Mouse (Mus musculus) lung, embryonic 16.5 days (tissue): ENCODE measurements around the gene Ermp1. TPM values are rescaled to one million over a fixed set of nuclear protein-coding genes. Genes with fewer than 3 reads are reported as not detected.

Experiments
- ATAC-seq: fragments of 200-750 bp; cut with Nextera tagmentation; 2 replicates; pipeline ENCODE4 v1.8.0; 2017; ENCODE audit warnings: low read depth, mild to moderate bottlenecking, moderate library complexity
- H3K27ac ChIP-seq: fragments of 300-500 bp; sonication (generic); 2 replicates; pipeline ENCODE4 v1.5.1; 2014; ENCODE audit warnings: mild to moderate bottlenecking, control low read depth, low read length
- H3K27me3 ChIP-seq: fragments of 300-500 bp; sonication (generic); 2 replicates; pipeline ENCODE4 v1.6.1; 2014; ENCODE audit warnings: low read depth, low read length, mixed read lengths; ENCODE audit not compliant: control insufficient read depth, insufficient read depth
- H3K36me3 ChIP-seq: fragments of 300-500 bp; sonication (generic); 2 replicates; pipeline ENCODE4 v1.6.1; 2014; ENCODE audit warnings: low read length; ENCODE audit not compliant: control insufficient read depth, insufficient read depth
- H3K4me1 ChIP-seq: fragments of 300-500 bp; sonication (generic); replicated peaks from 2 replicates; pipeline ENCODE4 v1.6.1; 2014; ENCODE audit warnings: low read length, mixed read lengths; ENCODE audit not compliant: control insufficient read depth, insufficient read depth
- H3K4me2 ChIP-seq: fragments of 300-500 bp; sonication (generic); 2 replicates; pipeline ENCODE4 v1.6.1; 2014; ENCODE audit warnings: low read depth, low read length, control low read depth
- H3K4me3 ChIP-seq: fragments of 300-500 bp; sonication (generic); 2 replicates; pipeline ENCODE4 v1.5.1; 2014; ENCODE audit warnings: mild to moderate bottlenecking, low read length, control low read depth
- H3K9ac ChIP-seq: fragments of 300-500 bp; sonication (generic); 2 replicates; pipeline ENCODE4 v1.6.1; 2014; ENCODE audit warnings: low read length, control low read depth
- H3K9me3 ChIP-seq: fragments of 300-500 bp; sonication (generic); 2 replicates; pipeline ENCODE4 v1.6.1; 2016; ENCODE audit warnings: low read length; ENCODE audit not compliant: control insufficient read depth
- WGBS: fragments of 180-500 bp; shearing (Covaris S2); extraction: QIAGEN DNeasy Blood & Tissue Kit; methylation state at CpG from one replicate; pipeline ENCODE4 v1.1.7; 2014; 5-methylcytosine and 5-hydroxymethylcytosine counted together
- polyA plus RNA-seq: library from polyadenylated mRNA; unstranded; fragments of >200 nt; fragmentation: Nextera tagmentation; extraction: Ambion mirVana; gene quantifications from 2 replicates; pipeline ENCODE4 v1.2.1, GENCODE M21; 2015

Gene Ermp1
- polyA plus RNA-seq, 1 experiment from 2014 or later: 6.2 TPM

GRCm38 (mm10) chr19:29676479-29677193, 28.4 kb upstream of the Ermp1 start:
- H3K27me3 ChIP-seq: peaks cover 67% of the 10 kb centered on the region
- no peak overlapping the region for H3K27ac ChIP-seq
- no peak overlapping the region for H3K4me3 ChIP-seq
- no peak for ATAC-seq
- no peak overlapping the region for H3K9ac ChIP-seq
- H3K4me2 ChIP-seq: no peak overlapping the region
- H3K4me1 ChIP-seq: no peaks in the 10 kb centered on the region
- H3K36me3 ChIP-seq: no peaks in the 10 kb centered on the region
- WGBS: 82% methylated on average over 10 of the region's 10 CpGs
- H3K9me3 ChIP-seq: no peaks in the 10 kb centered on the region

- Histone ChIP-seq H3K9ac (no peak overlapping the region), H3K4me1 (no peaks in the 10 kb centered on the region), H3K9me3 (no peaks in the 10 kb centered on the region), H3K4me3 (no peak overlapping the region), H3K36me3 (no peaks in the 10 kb centered on the region), H3K27me3 (peaks cover 67% of the 10 kb centered on the region), H3K4me2 (no peak overlapping the region), H3K27ac (no peak overlapping the region)
- 43% methylated on average over 9 of the region's 9 CpGs for WGBS
- ATAC-seq: no peak
Observed at GRCm38 (mm10) chr19:29675562-29676078, 27.4 kb upstream of the Ermp1 start.

GRCm38 (mm10) chr19:29674946-29675345, 26.7 kb upstream of the Ermp1 start:
- 89% methylated on average over 7 of the region's 7 CpGs for WGBS
- peaks cover 67% of the 10 kb centered on the region for H3K27me3 ChIP-seq

GRCm38 (mm10) chr19:29672660-29673059, 24.4 kb upstream of the Ermp1 start:
- Histone ChIP-seq H3K27me3 (peaks cover 61% of the 10 kb centered on the region), H3K36me3 (no peaks in the 10 kb centered on the region), H3K4me3 (no peak overlapping the region), H3K27ac (no peak overlapping the region), H3K4me2 (no peak overlapping the region), H3K4me1 (no peaks in the 10 kb centered on the region), H3K9me3 (no peaks in the 10 kb centered on the region), H3K9ac (no peak overlapping the region)
- ATAC-seq: no peak
- WGBS: 89% methylated on average over 13 of the region's 13 CpGs

More at GRCm38 (mm10) chr19:29674946-29675345, 26.7 kb upstream of the Ermp1 start:
- Histone ChIP-seq H3K9me3 (no peaks in the 10 kb centered on the region), H3K36me3 (no peaks in the 10 kb centered on the region), H3K27ac (no peak overlapping the region), H3K4me1 (no peaks in the 10 kb centered on the region), H3K9ac (no peak overlapping the region), H3K4me2 (no peak overlapping the region), H3K4me3 (no peak overlapping the region)
- ATAC-seq: no peak

- H3K9ac ChIP-seq: no peak overlapping the region
- no peak overlapping the region for H3K27ac ChIP-seq
- H3K4me2 ChIP-seq: no peak overlapping the region
- peaks cover 63% of the 10 kb centered on the region for H3K27me3 ChIP-seq
- no peaks in the 10 kb centered on the region for H3K9me3 ChIP-seq
- H3K4me3 ChIP-seq: no peak overlapping the region
- no peak for ATAC-seq
- no peaks in the 10 kb centered on the region for H3K4me1 ChIP-seq
- 85% methylated on average over 2 of the region's 2 CpGs for WGBS
- H3K36me3 ChIP-seq: no peaks in the 10 kb centered on the region
Observed at GRCm38 (mm10) chr19:29671160-29671559, 22.9 kb upstream of the Ermp1 start.

GRCm38 (mm10) chr19:29670247-29670646, 22.0 kb upstream of the Ermp1 start:
- no peaks in the 10 kb centered on the region for H3K9me3 ChIP-seq
- H3K36me3 ChIP-seq: no peaks in the 10 kb centered on the region
- no peak for ATAC-seq
- WGBS: 84% methylated on average over 6 of the region's 6 CpGs
- no peak overlapping the region for H3K4me3 ChIP-seq
- H3K4me1 ChIP-seq: no peaks in the 10 kb centered on the region
- peaks cover 63% of the 10 kb centered on the region for H3K27me3 ChIP-seq
- H3K27ac ChIP-seq: no peak overlapping the region
- no peak overlapping the region for H3K9ac ChIP-seq
- H3K4me2 ChIP-seq: no peak overlapping the region

GRCm38 (mm10) chr19:29668135-29668534, 19.9 kb upstream of the Ermp1 start:
- ATAC-seq: no peak
- WGBS: 82% methylated on average over 7 of the region's 7 CpGs
- H3K36me3 ChIP-seq: no peaks in the 10 kb centered on the region

GRCm38 (mm10) chr19:29666965-29667594, 18.9 kb upstream of the Ermp1 start:
- H3K9me3 ChIP-seq: no peaks in the 10 kb centered on the region

More at GRCm38 (mm10) chr19:29668135-29668534, 19.9 kb upstream of the Ermp1 start:
- no peak overlapping the region for H3K9ac ChIP-seq
- no peak overlapping the region for H3K4me2 ChIP-seq
- H3K27ac ChIP-seq: no peak overlapping the region
- no peaks in the 10 kb centered on the region for H3K4me1 ChIP-seq
- no peak overlapping the region for H3K4me3 ChIP-seq
- H3K27me3 ChIP-seq: peaks cover 52% of the 10 kb centered on the region
- no peaks in the 10 kb centered on the region for H3K9me3 ChIP-seq

GRCm38 (mm10) chr19:29666164-29666563, 17.9 kb upstream of the Ermp1 start:
- Histone ChIP-seq H3K9ac (no peak overlapping the region), H3K4me2 (no peak overlapping the region), H3K36me3 (no peaks in the 10 kb centered on the region), H3K4me1 (no peaks in the 10 kb centered on the region), H3K9me3 (no peaks in the 10 kb centered on the region), H3K27ac (no peak overlapping the region), H3K27me3 (peaks cover 44% of the 10 kb centered on the region), H3K4me3 (no peak overlapping the region)
- no peak for ATAC-seq
- 72% methylated on average over 4 of the region's 4 CpGs for WGBS

More at GRCm38 (mm10) chr19:29666965-29667594, 18.9 kb upstream of the Ermp1 start:
- Histone ChIP-seq H3K36me3 (no peaks in the 10 kb centered on the region), H3K9ac (no peak overlapping the region), H3K4me3 (no peak overlapping the region), H3K27me3 (peaks cover 46% of the 10 kb centered on the region), H3K27ac (no peak overlapping the region), H3K4me1 (no peaks in the 10 kb centered on the region), H3K4me2 (no peak overlapping the region)
- no peak for ATAC-seq
- WGBS: 56% methylated on average over 5 of the region's 5 CpGs
